Mouse (Mus musculus) CH12.LX (cell line): ENCODE measurements around the gene Prkn. TPM values are rescaled to one million over a fixed set of nuclear protein-coding genes. Genes with fewer than 3 reads are reported as not detected.

Experiments used
- DNase-seq: peaks from one replicate; pipeline ENCODE4 v3.0.0-alpha.2; 2013; ENCODE audit errors: extremely low read depth
- H3K27ac ChIP-seq: 2 replicates; pipeline ENCODE4 v1.5.1; 2012; ENCODE audit warnings: low read depth, mild to moderate bottlenecking, control low read depth, moderate library complexity; ENCODE audit not compliant: insufficient read depth
- H3K27me3 ChIP-seq: replicated peaks from 2 replicates; pipeline ENCODE3; 2012; ENCODE audit warnings: inconsistent platforms
- H3K36me3 ChIP-seq, 2 experiments: replicated peaks in 1 of 2; 2 replicates each; pipeline versions ENCODE3 to v1.6.1; 2012; ENCODE audit warnings: inconsistent platforms in 1 of 2, low read length in 1 of 2, mild to moderate bottlenecking in 1 of 2, mixed read lengths in 1 of 2, moderate library complexity in 1 of 2; ENCODE audit not compliant: control insufficient read depth in 1 of 2, insufficient read depth in 1 of 2
- H3K4me1 ChIP-seq, 2 experiments: 2 replicates each; pipeline ENCODE4 v1.6.1; 2012; ENCODE audit warnings: inconsistent platforms in 1 of 2, moderate library complexity in 1 of 2; ENCODE audit not compliant: insufficient read depth in 2 of 2, control insufficient read depth in 1 of 2
- H3K4me2 ChIP-seq: 2 replicates; pipeline ENCODE4 v1.6.1; 2012; ENCODE audit warnings: low read depth, mild to moderate bottlenecking, control low read depth; ENCODE audit not compliant: poor library complexity, insufficient read depth, severe bottlenecking
- H3K4me3 ChIP-seq, 3 experiments: fragments of 150-350 bp in 1 of 3; sonication (generic) in 1 of 3; replicated peaks in 1 of 3; 2 replicates each; pipeline versions ENCODE3 to v1.5.1; 2011 to 2012; ENCODE audit warnings: low read depth in 2 of 3, low read length in 2 of 3, mild to moderate bottlenecking in 2 of 3, moderate library complexity in 2 of 3, control low read depth in 1 of 3, improper control_type of control experiment in 1 of 3, inconsistent platforms in 1 of 3, mixed read lengths in 1 of 3; ENCODE audit not compliant: poor library complexity in 1 of 3
- H3K79me2 ChIP-seq: replicated peaks from 2 replicates; pipeline ENCODE4 v1.6.1; 2012; ENCODE audit warnings: mild to moderate bottlenecking, moderate library complexity; ENCODE audit not compliant: control insufficient read depth, poor library complexity, insufficient read depth, severe bottlenecking; ENCODE audit errors: extremely low read depth
- H3K9ac ChIP-seq: 2 replicates; pipeline ENCODE4 v1.6.1; 2012; ENCODE audit warnings: low read depth, mild to moderate bottlenecking, control low read depth, moderate library complexity; ENCODE audit not compliant: insufficient read depth
- H3K9me3 ChIP-seq: replicated peaks from 2 replicates; pipeline ENCODE3; 2012; ENCODE audit warnings: low read length, inconsistent platforms, mixed read lengths
- BHLHE40 ChIP-seq: IDR thresholded peaks from 2 replicates; pipeline ENCODE4 v1.6.1; 2011; ENCODE audit warnings: mild to moderate bottlenecking, low read depth, low read length, improper control_type of control experiment
- CHD2 ChIP-seq: IDR thresholded peaks from 2 replicates; pipeline ENCODE4 v1.6.1; 2011; ENCODE audit warnings: low read length, improper control_type of control experiment
- CTCF ChIP-seq, 2 experiments: IDR thresholded peaks in 1 of 2; conservative IDR thresholded peaks in 1 of 2; 2 replicates each; pipeline ENCODE4 v1.5.1; 2011 to 2012; ENCODE audit warnings: low read depth in 2 of 2, low read length in 2 of 2, improper control_type of control experiment in 1 of 2, inconsistent platforms in 1 of 2, mild to moderate bottlenecking in 1 of 2, moderate library complexity in 1 of 2
- E2F4 ChIP-seq: IDR thresholded peaks from 2 replicates; pipeline ENCODE4 v1.6.1; 2011; ENCODE audit warnings: low read depth, low read length, improper control_type of control experiment; ENCODE audit not compliant: insufficient replicate concordance
- ELF1 ChIP-seq: IDR thresholded peaks from 2 replicates; pipeline ENCODE4 v1.6.1; 2014; ENCODE audit warnings: low read depth, mild to moderate bottlenecking, inconsistent platforms, low read length, improper control_type of control experiment
- EP300 ChIP-seq: IDR thresholded peaks from 2 replicates; pipeline ENCODE4 v1.6.1; 2011; ENCODE audit warnings: low read length, improper control_type of control experiment
- ETS1 ChIP-seq: conservative IDR thresholded peaks from 2 replicates; pipeline ENCODE4 v1.6.1; 2012; ENCODE audit warnings: low read depth, mild to moderate bottlenecking, inconsistent platforms, low read length, improper control_type of control experiment, moderate library complexity
- GABPA ChIP-seq: IDR thresholded peaks from 2 replicates; pipeline ENCODE4 v1.6.1; 2012; ENCODE audit warnings: low read depth, low read length, improper control_type of control experiment, inconsistent platforms; ENCODE audit not compliant: insufficient replicate concordance
- HCFC1 ChIP-seq: IDR thresholded peaks from 2 replicates; pipeline ENCODE4 v1.6.1; 2012; ENCODE audit warnings: low read depth, mild to moderate bottlenecking, inconsistent platforms, low read length, improper control_type of control experiment
- JUN ChIP-seq: IDR thresholded peaks from 2 replicates; pipeline ENCODE4 v1.6.1; 2011; ENCODE audit warnings: low read depth, mild to moderate bottlenecking, low read length, improper control_type of control experiment, moderate library complexity; ENCODE audit not compliant: insufficient read depth
- JUND ChIP-seq: conservative IDR thresholded peaks from 2 replicates; pipeline ENCODE4 v1.6.1; 2011; ENCODE audit warnings: low read depth, low read length, improper control_type of control experiment
- MAFK ChIP-seq: IDR thresholded peaks from 2 replicates; pipeline ENCODE4 v1.6.1; 2011; ENCODE audit warnings: low read length, improper control_type of control experiment; ENCODE audit not compliant: insufficient replicate concordance
- MAX ChIP-seq: IDR thresholded peaks from 2 replicates; pipeline ENCODE4 v1.6.1; 2011; ENCODE audit warnings: low read length, improper control_type of control experiment
- MEF2A ChIP-seq: IDR thresholded peaks from 2 replicates; pipeline ENCODE4 v1.6.1; 2014; ENCODE audit warnings: low read depth, mild to moderate bottlenecking, inconsistent platforms, low read length, improper control_type of control experiment, borderline replicate concordance
- MXI1 ChIP-seq: IDR thresholded peaks from 2 replicates; pipeline ENCODE4 v1.6.1; 2011; ENCODE audit warnings: mild to moderate bottlenecking, low read depth, low read length, improper control_type of control experiment
- MYC ChIP-seq: IDR thresholded peaks from 2 replicates; pipeline ENCODE4 v1.6.1; 2011; ENCODE audit warnings: low read depth, mild to moderate bottlenecking, improper control_type of control experiment, low read length
- NRF1 ChIP-seq: IDR thresholded peaks from 2 replicates; pipeline ENCODE4 v1.6.1; 2014; ENCODE audit warnings: low read depth, mild to moderate bottlenecking, inconsistent platforms, low read length, improper control_type of control experiment, moderate library complexity
- PAX5 ChIP-seq: IDR thresholded peaks from 2 replicates; pipeline ENCODE4 v1.6.1; 2012; ENCODE audit warnings: low read length, inconsistent platforms, mixed read lengths
- POLR2A ChIP-seq: IDR thresholded peaks from 2 replicates; pipeline ENCODE4 v1.6.1; 2011; ENCODE audit warnings: low read depth, mild to moderate bottlenecking, improper control_type of control experiment, low read length
- RCOR1 ChIP-seq: conservative IDR thresholded peaks from 2 replicates; pipeline ENCODE4 v1.6.1; 2012; ENCODE audit warnings: low read depth, mild to moderate bottlenecking, inconsistent platforms, low read length, improper control_type of control experiment
- SIN3A ChIP-seq: IDR thresholded peaks from 2 replicates; pipeline ENCODE4 v1.6.1; 2012; ENCODE audit warnings: low read length, improper control_type of control experiment, inconsistent platforms
- SMC3 ChIP-seq: IDR thresholded peaks from 2 replicates; pipeline ENCODE4 v1.6.1; 2011; ENCODE audit warnings: low read depth, low read length, improper control_type of control experiment
- TBP ChIP-seq: conservative IDR thresholded peaks from 2 replicates; pipeline ENCODE4 v1.6.1; 2011; ENCODE audit warnings: low read depth, low read length, improper control_type of control experiment
- TCF12 ChIP-seq: IDR thresholded peaks from 2 replicates; pipeline ENCODE4 v1.6.1; 2014; ENCODE audit warnings: low read depth, mild to moderate bottlenecking, inconsistent platforms, low read length, improper control_type of control experiment
- UBTF ChIP-seq: IDR thresholded peaks from 2 replicates; pipeline ENCODE4 v1.6.1; 2012; ENCODE audit warnings: low read depth, mild to moderate bottlenecking, inconsistent platforms, low read length, improper control_type of control experiment, moderate library complexity
- USF1 ChIP-seq: IDR thresholded peaks from 2 replicates; pipeline ENCODE4 v1.6.1; 2014; ENCODE audit warnings: low read depth, mild to moderate bottlenecking, inconsistent platforms, low read length, improper control_type of control experiment
- USF2 ChIP-seq: conservative IDR thresholded peaks from 2 replicates; pipeline ENCODE4 v1.6.1; 2011; ENCODE audit warnings: low read depth, low read length, improper control_type of control experiment
- ZMIZ1 ChIP-seq: IDR thresholded peaks from 2 replicates; pipeline ENCODE4 v1.6.1; 2012; ENCODE audit warnings: low read depth, mild to moderate bottlenecking, inconsistent platforms, low read length, improper control_type of control experiment
- ZNF384 ChIP-seq: IDR thresholded peaks from 2 replicates; pipeline ENCODE4 v1.6.1; 2012; ENCODE audit warnings: low read depth, low read length, improper control_type of control experiment, inconsistent platforms
- dilution Hi-C: fragments of 300-500 bp; cut with MboI; formaldehyde crosslinking; loops from 2 replicates; pipeline ENCODE4 v1.14.3; 2020; ENCODE audit warnings: low sequenced_read_pairs; ENCODE audit not compliant: extremely low pct_unique_long_range_greater_than_20kb, extremely low pct_ligation_motif_present
- in situ Hi-C: fragments of 300-500 bp; cut with MboI; formaldehyde crosslinking; loops from 3 replicates; pipeline ENCODE4 v1.14.3; 2019; ENCODE audit warnings: low sequenced_read_pairs, low pct_ligation_motif_present, low pct_unique_long_range_greater_than_20kb, mixed read lengths
- polyA plus RNA-seq: library from polyadenylated mRNA; unstranded; fragments of >175 nt; gene quantifications from 2 replicates; pipeline ENCODE4 v1.2.1, GENCODE M21; 2012; ENCODE audit warnings: low read depth; ENCODE audit not compliant: insufficient read length
- total RNA-seq, 2 experiments: library from RNA; depleted of rRNA; stranded (reverse); fragments of 300-350 nt in 1 of 2; fragments of >200 nt in 1 of 2; gene quantifications; 2 replicates each; pipeline ENCODE4 v1.2.3; 2012 to 2014

The Prkn gene
- total and polyA plus RNA-seq, 3 experiments, result 0.08 TPM; not detected in 2

DNA sequence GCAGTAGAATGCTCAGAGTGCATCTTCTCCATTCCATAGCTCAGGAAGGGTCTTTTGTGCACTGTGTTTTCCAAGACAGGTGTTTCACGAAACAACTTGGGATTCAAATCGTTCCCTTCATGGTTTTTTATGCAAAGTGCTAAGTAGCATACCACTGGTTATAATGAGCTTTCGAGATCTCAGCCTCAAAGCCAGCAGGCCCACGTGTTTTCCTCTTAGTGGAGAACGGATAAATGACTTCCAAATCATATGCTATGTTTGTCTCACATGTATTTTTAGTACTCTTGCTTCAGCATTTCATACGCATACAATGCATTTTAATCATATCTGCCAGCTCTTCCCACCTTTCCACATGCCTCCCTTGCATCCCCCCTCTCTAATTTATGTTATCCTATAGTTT lies 1021.0 kb downstream of the Prkn start:
- TF ChIP-seq TBP (no peak), PAX5 (no peak), MXI1 (no peak), CTCF (conservative IDR thresholded peaks at IDR 0.05 in 1 of 2, IDR thresholded peaks at IDR 0.05 in 1 of 2; ENCODE audit: low read depth in 2 of 2, low read length in 2 of 2) (no peak), ELF1 (no peak), JUN (no peak), POLR2A (no peak), JUND (no peak), BHLHE40 (no peak), ZMIZ1 (no peak), MYC (no peak), NRF1 (no peak), MAFK (no peak), USF1 (no peak), SMC3 (no peak), UBTF (no peak), E2F4 (no peak), EP300 (no peak)
- in situ Hi-C loops (no loop called here), dilution Hi-C loops (no loop called here)
- Histone ChIP-seq H3K4me1 (no peaks in the 10 kb centered on the region), H3K4me3 (no peak overlapping the region), H3K36me3 (no peaks in the 10 kb centered on the region), H3K27ac (no peak overlapping the region), H3K4me2 (no peak overlapping the region), H3K9me3 (no peaks in the 10 kb centered on the region), H3K79me2 (no peaks in the 10 kb centered on the region), H3K9ac (no peak overlapping the region), H3K27me3 (peaks cover 2% of the 10 kb centered on the region)
- no peak for DNase-seq

DNA sequence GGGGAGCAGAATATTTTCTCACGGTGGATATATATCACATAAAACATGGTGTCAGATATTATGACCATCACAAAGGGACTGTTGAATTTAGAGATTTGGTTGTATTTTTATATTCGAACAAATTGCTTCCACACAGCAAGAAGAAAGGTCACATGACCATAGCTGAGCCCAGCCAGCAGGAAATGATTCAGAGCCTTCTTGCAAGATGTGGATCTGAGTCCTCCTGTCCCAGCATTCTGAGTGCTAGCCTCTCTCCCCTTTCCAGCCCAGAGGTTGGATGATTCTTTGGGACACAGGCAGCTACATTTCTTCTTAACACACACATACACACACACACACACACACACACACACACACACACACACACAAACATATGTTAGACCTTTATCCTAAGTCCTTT lies 1022.2 kb downstream of the Prkn start:
- H3K27ac ChIP-seq, result no peak overlapping the region
- no peak for DNase-seq
- peaks cover 3% of the 10 kb centered on the region for H3K27me3 ChIP-seq
- H3K36me3 ChIP-seq, result no peaks in the 10 kb centered on the region
- TF ChIP-seq JUN (no peak), ETS1 (no peak), ZMIZ1 (no peak), ZNF384 (no peak), MAX (no peak), MEF2A (no peak), CTCF (conservative IDR thresholded peaks at IDR 0.05 in 1 of 2, IDR thresholded peaks at IDR 0.05 in 1 of 2; ENCODE audit: low read depth in 2 of 2, low read length in 2 of 2) (no peak), JUND (no peak), BHLHE40 (no peak), USF2 (no peak), MXI1 (no peak), GABPA (no peak), TCF12 (no peak), CHD2 (no peak), NRF1 (no peak), SIN3A (no peak), POLR2A (no peak), RCOR1 (no peak), HCFC1 (no peak)
- dilution Hi-C loops, result no loop called here
- H3K4me3 ChIP-seq, result no peak overlapping the region
- no peaks in the 10 kb centered on the region for H3K4me1 ChIP-seq
- no peak overlapping the region for H3K4me2 ChIP-seq
- H3K9ac ChIP-seq, result no peak overlapping the region
- no peaks in the 10 kb centered on the region for H3K9me3 ChIP-seq
- H3K79me2 ChIP-seq, result no peaks in the 10 kb centered on the region
- in situ Hi-C loops, result no loop called here
